Mouse (Mus musculus) C2C12 (cell line): ENCODE results near the gene Tmem186. TPM values are rescaled to one million over a fixed set of nuclear protein-coding genes. Genes with fewer than 3 reads are reported as not detected.

Source experiments
- H3K27me3 ChIP-seq: one replicate; pipeline ENCODE4 v1.6.1; 2011; ENCODE audit not compliant: control insufficient read depth, insufficient read depth, insufficient read length
- H3K36me3 ChIP-seq: one replicate; pipeline ENCODE4 v1.6.1; 2011; ENCODE audit not compliant: control insufficient read depth, insufficient read depth
- H3K4me3 ChIP-seq: one replicate; pipeline ENCODE4 v1.5.1; 2011; ENCODE audit warnings: mild to moderate bottlenecking, control low read depth; ENCODE audit not compliant: poor library complexity, insufficient read depth, severe bottlenecking
- H3K79me2 ChIP-seq: one replicate; pipeline ENCODE4 v1.6.1; 2011; ENCODE audit not compliant: control insufficient read depth, insufficient read depth
- H3K79me3 ChIP-seq: one replicate; pipeline ENCODE4 v1.6.1; 2011; ENCODE audit warnings: low read depth, control low read depth
- H3ac ChIP-seq: one replicate; pipeline ENCODE3; 2011; ENCODE audit warnings: low read depth; ENCODE audit not compliant: control insufficient read depth, insufficient read length
- CEBPB ChIP-seq: IDR thresholded peaks from one replicate; pipeline ENCODE4 v1.6.1; 2011; ENCODE audit warnings: low read depth, mild to moderate bottlenecking, control low read depth, moderate library complexity
- CTCF ChIP-seq: IDR thresholded peaks from one replicate; pipeline ENCODE4 v1.5.1; 2011; ENCODE audit not compliant: control insufficient read depth, insufficient read depth, insufficient read length
- FOSL1 ChIP-seq: IDR thresholded peaks from one replicate; pipeline ENCODE4 v1.8.0; 2011; ENCODE audit warnings: mild to moderate bottlenecking, low read length; ENCODE audit not compliant: poor library complexity, insufficient read depth, severe bottlenecking
- MAX ChIP-seq: IDR thresholded peaks from one replicate; pipeline ENCODE4 v1.6.1; 2011; ENCODE audit warnings: mild to moderate bottlenecking, control low read depth
- MYOD1 ChIP-seq: IDR thresholded peaks from one replicate; pipeline ENCODE4 v1.6.1; 2011; ENCODE audit warnings: low read depth; ENCODE audit not compliant: control insufficient read depth, insufficient read length
- MYOG ChIP-seq: IDR thresholded peaks from one replicate; pipeline ENCODE4 v1.6.1; 2011; ENCODE audit not compliant: control insufficient read depth, insufficient read length; ENCODE audit errors: extremely low read depth
- USF1 ChIP-seq: IDR thresholded peaks from one replicate; pipeline ENCODE4 v1.6.1; 2011; ENCODE audit warnings: low read depth, mild to moderate bottlenecking, control low read depth, moderate library complexity
- polyA plus RNA-seq: library from polyadenylated mRNA; unstranded; fragments of >200 nt; fragmentation: generic; extraction: Trizol; gene quantifications from one replicate; pipeline ENCODE4 v1.2.1, GENCODE M21; 2012; ENCODE audit warnings: missing spikeins

Gene Tmem186
- polyA plus RNA-seq, 1 experiment, result 8.5 TPM

DNA sequence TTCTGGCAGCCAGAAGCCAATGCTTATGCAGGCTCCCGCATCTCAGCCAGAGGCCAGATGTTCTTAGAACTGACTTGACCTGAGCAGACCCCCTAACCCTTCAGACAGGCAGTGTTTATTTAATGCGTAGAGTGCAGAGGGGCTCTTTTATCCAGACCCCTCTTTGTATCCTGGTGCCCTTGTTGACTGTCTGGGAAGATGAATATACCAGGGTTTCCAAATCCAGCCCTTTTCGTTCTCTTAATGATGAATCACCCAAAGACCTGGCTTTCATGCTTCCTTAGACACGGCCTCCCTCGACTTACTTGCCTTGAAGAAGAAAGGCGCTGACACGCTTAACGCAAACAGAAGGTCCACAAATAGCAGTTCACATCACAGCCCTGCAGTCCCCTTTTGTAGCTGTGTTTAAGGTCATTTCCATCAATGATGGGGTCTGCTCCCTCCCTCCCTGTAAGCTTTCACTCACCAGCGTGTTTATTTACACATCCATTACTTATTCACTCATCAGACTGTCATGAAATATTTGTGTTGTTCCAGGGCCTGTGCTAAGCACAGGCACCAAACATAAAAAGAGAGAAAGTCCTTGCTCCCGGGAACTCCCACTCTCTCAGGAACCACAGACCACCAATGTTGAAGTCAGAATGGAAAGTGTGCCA lies 17.7 kb downstream of the Tmem186 start:
- H3ac ChIP-seq, result no peak overlapping the region
- H3K27me3 ChIP-seq, result no peaks in the 10 kb centered on the region
- TF ChIP-seq CTCF (no peak), FOSL1 (no peak), MYOG (no peak), USF1 (no peak), MYOD1 (no peak), CEBPB (no peak), MAX (no peak)
- no peaks in the 10 kb centered on the region for H3K79me2 ChIP-seq
- H3K36me3 ChIP-seq, result no peaks in the 10 kb centered on the region
- no peak overlapping the region for H3K4me3 ChIP-seq
- H3K79me3 ChIP-seq, result no peaks in the 10 kb centered on the region

DNA sequence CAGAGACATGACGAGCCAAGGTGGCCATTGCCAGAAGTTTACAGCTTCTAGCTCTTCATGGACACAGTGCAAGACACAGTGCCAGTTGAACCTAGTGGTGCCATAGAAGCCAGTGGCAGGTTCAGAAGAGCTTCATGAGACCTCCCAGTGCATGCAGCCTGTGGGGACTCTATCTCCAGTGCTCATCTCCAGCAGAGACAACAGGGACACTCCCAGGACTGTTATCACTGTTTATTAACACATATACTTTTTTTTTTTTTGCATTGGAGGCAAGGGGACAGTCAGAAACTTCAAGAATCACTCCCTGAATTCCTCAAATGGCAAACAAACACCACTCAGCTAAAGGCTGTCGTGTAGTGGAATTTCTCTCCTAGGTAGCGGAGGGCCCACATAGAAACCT lies 24.1 kb downstream of the Tmem186 start:
- H3K4me3 ChIP-seq, result no peak overlapping the region
- no peak for TF ChIP-seq USF1
- TF ChIP-seq CTCF, result no peak
- no peak for TF ChIP-seq MAX
- TF ChIP-seq MYOG, result no peak
- TF ChIP-seq CEBPB, result no peak
- TF ChIP-seq FOSL1, result no peak
- no peak for TF ChIP-seq MYOD1
- no peaks in the 10 kb centered on the region for H3K79me2 ChIP-seq
- H3K36me3 ChIP-seq, result no peaks in the 10 kb centered on the region
- H3K27me3 ChIP-seq, result peaks cover 7% of the 10 kb centered on the region
- no peaks in the 10 kb centered on the region for H3K79me3 ChIP-seq
- no peak overlapping the region for H3ac ChIP-seq

DNA sequence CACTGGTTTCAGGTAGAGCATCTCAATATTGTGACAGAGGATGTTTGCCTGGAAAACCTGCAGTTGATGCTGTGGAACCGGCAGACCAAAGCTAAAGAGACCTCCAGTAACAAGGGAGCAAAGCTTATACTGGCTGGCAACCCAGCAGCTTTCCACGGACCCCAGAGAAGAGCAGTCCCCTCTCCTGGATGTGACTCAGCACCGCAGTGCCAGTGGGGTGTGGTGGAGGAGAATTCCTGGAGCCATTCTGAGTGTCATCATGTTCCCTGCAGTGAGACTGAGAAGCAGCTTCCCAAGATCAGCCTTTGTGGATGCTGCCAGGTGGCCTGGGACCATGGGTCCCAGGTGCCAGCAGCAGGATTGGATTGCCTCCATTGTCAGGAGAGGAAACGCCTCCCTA lies 24.5 kb downstream of the Tmem186 start:
- H3K36me3 ChIP-seq, result no peaks in the 10 kb centered on the region
- peaks cover 7% of the 10 kb centered on the region for H3K27me3 ChIP-seq
- H3K79me3 ChIP-seq, result no peaks in the 10 kb centered on the region
- TF ChIP-seq CEBPB, result no peak
- TF ChIP-seq MAX, result no peak
- no peak for TF ChIP-seq MYOD1
- no peak for TF ChIP-seq MYOG
- no peak for TF ChIP-seq FOSL1
- TF ChIP-seq CTCF, result no peak
- no peak for TF ChIP-seq USF1
- no peak overlapping the region for H3K4me3 ChIP-seq
- H3K79me2 ChIP-seq, result no peaks in the 10 kb centered on the region
- H3ac ChIP-seq, result no peak overlapping the region

DNA sequence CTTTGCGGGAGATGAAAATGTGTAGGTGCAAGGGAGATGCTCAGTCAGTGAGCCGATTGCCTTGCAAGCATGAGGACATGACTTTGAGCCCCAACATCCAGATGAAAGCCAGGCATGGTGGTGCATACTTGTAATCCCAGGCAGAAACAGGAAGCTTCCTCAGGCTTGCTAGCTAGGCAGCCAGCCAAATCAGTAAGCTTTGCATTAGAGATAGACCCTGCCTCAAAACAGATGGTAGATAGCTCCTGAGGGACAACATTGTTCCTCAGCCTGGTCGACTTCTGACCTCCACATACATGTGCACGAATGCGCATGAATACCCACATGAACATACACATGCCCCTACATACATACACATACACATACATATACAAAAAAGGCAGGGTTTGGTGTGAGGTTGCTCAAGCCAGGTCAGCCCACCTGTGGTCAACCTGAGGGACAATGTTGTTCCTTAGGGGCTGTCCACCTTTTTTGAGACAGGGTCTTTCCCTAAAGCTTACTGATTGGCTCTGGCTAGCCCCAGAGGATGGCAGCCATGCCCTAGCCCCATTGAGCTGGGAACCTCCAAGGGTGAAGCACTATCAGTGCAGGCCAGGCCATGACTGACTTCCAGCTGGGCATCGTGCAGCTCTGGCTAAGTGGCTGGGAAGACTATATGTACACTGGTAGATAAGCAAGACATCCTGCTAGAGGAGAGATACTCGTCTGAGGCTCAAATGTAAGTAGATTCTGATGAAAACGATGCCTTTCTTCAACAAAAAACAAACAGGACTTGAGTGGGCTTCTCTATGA lies 25.1 kb downstream of the Tmem186 start:
- no peaks in the 10 kb centered on the region for H3K79me3 ChIP-seq
- no peaks in the 10 kb centered on the region for H3K36me3 ChIP-seq
- H3K79me2 ChIP-seq, result no peaks in the 10 kb centered on the region
- peaks cover 7% of the 10 kb centered on the region for H3K27me3 ChIP-seq
- TF ChIP-seq FOSL1 (no peak), MYOD1 (no peak), MAX (no peak), MYOG (no peak), CEBPB (no peak), CTCF (no peak), USF1 (no peak)
- H3K4me3 ChIP-seq, result no peak overlapping the region
- no peak overlapping the region for H3ac ChIP-seq

DNA sequence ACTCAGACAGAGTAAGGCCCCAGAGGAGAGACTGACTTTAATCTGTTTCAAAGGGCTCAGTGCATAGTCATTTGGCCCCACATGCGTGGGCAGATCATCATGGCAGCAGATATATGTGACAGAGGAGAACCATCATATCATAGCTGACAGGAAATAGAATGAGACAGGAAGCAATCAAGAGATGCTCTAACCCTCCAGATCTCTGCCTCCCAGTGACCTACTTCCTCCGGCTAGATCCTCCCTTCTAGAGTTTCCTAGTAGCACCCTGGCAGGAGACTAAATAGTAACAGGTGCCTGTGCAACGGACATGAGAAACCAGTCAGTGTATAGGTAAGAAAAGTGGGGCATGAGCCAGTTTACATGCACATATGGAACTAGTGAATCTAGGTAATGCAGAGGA lies 27.1 kb downstream of the Tmem186 start:
- H3K27me3 ChIP-seq, result peaks cover 7% of the 10 kb centered on the region
- H3ac ChIP-seq, result no peak overlapping the region
- H3K36me3 ChIP-seq, result no peaks in the 10 kb centered on the region

More for the DNA sequence above, 27.1 kb downstream of the Tmem186 start:
- no peak for TF ChIP-seq CEBPB
- H3K79me3 ChIP-seq, result no peaks in the 10 kb centered on the region
- no peak overlapping the region for H3K4me3 ChIP-seq
- no peaks in the 10 kb centered on the region for H3K79me2 ChIP-seq
